Mouse (Mus musculus) layer of hippocampus, adult 11-12 months (tissue): ENCODE data around the gene Med1.
"Not testable (repeated sequence)": the region's sequence is repeated elsewhere in the genome, so short reads cannot be mapped to it uniquely, and the experiment has no call there.

ENCODE experiments used
- DNase-seq: peaks from one replicate; pipeline ENCODE4 v3.0.0; 2022; ENCODE audit warnings: low spot score

Gene Med1

GRCm38 (mm10) chr11:98192901-98193805 is at the start of gene Med1:
Gene Med1 (minus strand): TSS chr11:98193293.
- DNase-seq, result peak; percentile 94

DNA sequence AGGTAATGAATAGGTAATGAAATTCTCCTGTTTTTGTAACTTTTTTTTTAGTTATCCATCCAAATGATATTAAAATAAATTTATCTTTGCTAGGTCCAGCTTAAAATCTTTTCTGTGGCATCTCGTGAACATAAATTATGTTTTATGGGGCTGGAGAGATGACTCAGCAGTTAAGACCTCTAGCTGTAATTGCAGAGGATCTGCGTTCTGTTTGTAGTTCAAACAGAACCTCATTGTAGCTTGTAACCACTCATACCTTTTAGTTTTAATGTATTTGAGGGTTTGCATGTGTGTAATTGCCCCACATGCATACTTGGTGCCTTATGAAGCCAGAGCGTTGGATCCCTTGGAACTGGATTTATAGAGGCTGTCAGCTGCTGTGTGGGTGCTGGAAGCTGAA is 45.9 kb upstream of the Med1 start:
- no peak for DNase-seq

DNA sequence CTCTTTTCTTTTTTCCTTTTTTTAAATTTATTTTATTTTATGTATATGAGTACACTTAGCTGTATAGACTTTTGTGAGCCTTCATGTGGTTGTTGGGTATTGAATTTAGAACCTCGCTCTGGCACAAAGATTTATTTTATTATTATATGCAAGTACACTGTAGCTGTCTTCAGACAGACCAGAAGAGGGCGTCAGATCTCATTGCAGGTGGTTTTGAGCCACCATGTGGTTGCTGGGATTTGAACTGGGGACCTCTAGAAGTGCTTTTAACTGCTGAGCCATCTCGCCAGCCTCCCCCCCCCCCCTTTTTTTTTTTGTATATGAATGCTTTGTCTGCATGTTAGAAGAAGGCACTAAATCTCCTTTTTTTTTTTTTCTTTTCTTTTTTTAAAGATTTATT is 45.3 kb upstream of the Med1 start:
- DNase-seq, result no peak

GRCm38 (mm10) chr11:98226349-98226748 is 33.3 kb upstream of the Med1 start:
- no peak for DNase-seq

DNA sequence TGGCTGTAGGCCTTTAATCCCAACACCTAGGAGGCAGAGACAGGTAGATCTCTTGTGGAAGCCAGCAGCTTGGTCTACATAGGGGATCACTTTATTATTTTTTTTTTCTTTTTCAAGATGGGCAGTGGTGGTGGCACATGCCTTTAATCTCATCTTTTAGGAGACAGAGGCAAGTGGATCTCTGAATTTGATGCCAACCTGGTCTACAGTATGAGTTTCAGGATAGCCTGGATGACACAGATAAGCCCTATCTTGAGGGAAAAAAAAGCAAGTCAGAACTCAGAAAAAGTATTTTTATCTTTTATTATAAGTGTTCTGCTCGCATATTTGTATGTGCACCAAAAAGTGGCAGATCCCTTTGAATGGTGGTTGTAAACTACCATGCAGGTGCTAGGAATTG is 20.2 kb upstream of the Med1 start:
- DNase-seq, result no peak

GRCm38 (mm10) chr11:98209661-98210060 is 16.6 kb upstream of the Med1 start:
- not testable (repeated sequence) for DNase-seq

GRCm38 (mm10) chr11:98206281-98206680 is 13.2 kb upstream of the Med1 start:
- DNase-seq, result not testable (repeated sequence)

GRCm38 (mm10) chr11:98205463-98205862 is 12.4 kb upstream of the Med1 start:
- DNase-seq, result no peak

DNA sequence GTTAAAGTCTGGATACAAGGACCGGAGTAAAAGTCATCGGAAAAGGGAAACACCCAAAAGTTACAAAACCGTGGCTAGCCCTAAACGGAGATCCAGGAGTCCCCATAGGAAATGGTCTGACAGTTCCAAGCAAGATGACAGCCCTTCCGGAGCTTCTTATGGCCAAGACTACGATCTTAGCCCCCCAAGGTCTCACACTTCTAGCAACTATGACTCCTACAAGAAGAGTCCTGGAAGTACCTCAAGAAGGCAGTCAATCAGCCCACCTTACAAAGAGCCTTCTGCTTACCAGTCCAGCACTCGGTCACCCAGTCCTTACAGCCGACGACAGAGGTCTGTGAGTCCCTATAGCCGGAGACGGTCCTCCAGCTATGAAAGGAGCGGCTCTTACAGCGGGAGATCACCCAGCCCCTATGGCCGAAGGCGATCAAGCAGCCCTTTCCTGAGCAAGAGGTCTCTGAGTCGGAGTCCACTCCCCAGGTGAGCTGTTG is 10.9 kb upstream of the Med1 start:
- no peak for DNase-seq

DNA sequence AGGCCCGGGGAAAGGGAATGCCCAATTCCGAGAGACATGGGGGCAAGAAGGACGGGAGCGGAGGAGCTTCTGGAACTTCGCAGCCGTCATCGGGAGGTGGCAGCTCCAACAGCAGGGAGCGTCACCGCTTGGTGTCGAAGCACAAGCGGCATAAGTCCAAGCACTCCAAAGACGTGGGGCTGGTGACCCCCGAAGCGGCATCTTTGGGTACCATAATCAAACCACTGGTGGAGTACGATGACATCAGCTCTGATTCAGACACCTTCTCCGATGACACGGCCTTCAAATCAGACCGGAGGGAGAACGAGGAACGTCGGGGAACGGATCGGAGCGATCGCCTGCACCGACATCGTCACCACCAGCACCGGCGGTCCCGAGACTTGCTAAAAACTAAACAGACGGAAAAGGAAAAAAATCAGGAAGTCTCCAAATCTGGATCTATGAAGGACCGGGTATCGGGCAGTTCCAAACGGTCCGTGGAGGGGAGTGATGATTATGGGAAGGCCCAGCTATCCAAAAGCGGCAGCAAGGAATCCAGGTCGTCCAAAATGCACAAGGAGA is 10.3 kb upstream of the Med1 start:
- peak; percentile 41 for DNase-seq

- peak; percentile 97 for DNase-seq
Measured at GRCm38 (mm10) chr11:98202641-98203350, 9.7 kb upstream of the Med1 start, which contains the start of gene Cdk12. Gene Cdk12 (plus strand): TSS chr11:98203059.

DNA sequence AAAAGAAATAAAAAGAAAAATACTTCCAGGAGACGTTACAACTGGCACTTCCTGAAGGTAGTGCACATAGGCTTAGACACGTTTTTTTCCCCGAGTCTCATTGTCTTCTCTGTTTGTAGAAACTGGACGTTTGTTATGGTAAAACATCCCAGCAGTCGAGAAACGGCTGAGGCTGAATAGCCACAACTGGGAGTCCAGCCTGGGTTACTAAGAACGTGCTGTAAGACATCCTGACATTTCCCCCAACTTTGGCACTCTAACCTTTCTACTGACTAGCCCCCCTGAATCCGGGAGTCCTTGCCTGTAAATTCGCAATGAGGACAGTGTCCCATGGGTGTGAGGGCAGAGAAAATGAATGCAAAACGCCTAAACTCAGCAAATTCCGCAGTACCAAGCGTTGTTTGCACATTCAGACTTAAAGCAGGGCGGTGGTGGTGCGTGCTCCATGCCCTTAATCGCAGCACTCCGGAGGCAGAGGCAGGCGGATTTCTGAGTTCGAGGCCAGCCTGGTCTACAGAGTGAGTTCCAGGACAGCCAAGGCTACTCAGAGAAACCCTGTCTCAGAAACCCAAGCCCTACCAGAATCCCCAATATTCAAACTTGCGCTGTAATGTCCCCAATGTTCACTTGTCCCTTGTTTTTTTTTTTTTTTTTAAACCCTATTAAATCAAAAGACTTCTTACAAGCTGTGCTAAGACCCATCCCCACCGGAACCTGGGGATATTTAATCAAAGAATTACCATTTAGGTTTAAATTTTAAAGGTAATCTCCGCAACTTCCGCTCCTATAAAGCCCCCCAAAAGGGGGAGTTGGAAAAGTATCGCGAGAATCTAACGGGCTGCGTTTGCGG is 8.9 kb upstream of the Med1 start:
- DNase-seq, result peak; percentile 15

GRCm38 (mm10) chr11:98190820-98191219 is 2.3 kb downstream of the Med1 start:
- no peak for DNase-seq

DNA sequence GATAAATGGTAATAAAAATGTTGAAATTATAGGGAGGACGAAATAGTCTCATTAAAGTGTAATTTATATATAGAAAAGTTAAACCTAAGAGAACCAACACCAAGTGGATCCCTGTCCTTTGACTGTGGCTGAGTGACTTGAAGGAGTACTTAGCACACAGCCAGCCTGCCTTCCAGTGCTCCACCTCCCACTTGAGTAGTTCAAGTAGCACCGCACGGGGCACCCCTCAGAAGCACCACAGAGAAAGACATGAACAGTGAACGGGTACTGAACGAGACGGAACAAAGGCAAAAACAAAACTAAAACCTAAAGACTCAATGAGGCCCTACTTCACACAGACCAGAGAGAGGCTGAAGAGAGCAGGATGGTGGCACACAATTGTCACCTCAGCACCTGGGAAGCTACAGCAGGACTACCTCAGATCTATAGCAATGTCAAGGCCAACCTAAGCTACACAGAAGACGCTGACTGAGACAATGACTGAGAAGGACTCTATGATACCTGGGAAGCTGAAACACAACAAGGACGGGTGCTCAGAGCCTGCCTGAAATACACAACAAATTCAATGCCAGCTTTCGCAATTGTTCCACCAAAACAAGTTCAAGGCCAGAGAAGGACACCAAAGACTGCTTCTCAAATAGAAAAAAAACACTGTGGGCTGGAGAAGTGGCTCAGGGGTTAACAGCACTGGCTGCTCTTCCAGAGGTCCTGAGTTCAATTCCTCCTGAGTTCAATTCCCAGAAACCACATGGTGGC is 5.3 kb downstream of the Med1 start:
- no peak for DNase-seq

DNA sequence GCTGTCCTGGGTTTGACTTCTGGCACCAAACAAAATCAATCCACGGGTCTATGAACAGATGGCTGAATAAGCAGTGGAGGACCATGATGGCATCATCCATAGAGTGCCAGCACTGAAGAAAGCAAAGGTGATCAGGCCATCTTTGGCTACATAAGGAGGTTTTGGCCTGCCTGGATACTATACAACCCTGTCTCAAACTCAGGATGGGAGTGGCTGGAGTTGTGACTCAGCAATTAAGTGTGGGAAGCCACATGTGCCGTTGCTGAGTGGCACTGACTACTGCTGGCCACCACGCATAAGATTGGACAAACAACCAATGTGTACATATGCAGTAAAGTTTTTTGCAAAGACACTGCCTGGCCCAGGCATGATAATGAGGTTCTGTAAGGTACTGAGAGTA is 10.9 kb downstream of the Med1 start:
- DNase-seq, result not testable (repeated sequence)

- DNase-seq, result no peak
Measured at GRCm38 (mm10) chr11:98168400-98168799, 24.7 kb downstream of the Med1 start.

DNA sequence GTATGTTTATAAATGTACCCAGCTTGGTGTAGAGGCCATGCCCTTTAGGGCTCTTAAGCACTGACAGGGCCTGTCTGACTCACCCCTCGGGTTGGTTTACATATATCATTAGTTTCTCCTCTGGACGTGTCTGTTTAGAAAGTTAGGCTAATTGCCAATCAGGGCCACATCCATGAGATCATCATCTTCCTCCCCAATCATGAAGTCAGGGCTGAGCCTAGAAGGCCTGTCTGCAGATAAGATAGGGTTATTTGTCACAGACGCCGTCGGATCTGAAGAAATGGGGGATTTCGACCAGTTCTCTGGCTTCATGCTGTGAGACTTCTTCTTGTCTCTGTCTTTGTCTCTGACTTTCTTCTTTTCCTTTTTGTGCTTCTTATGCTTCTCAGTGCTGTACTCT is 38.0 kb downstream of the Med1 start:
- DNase-seq, result no peak

DNA sequence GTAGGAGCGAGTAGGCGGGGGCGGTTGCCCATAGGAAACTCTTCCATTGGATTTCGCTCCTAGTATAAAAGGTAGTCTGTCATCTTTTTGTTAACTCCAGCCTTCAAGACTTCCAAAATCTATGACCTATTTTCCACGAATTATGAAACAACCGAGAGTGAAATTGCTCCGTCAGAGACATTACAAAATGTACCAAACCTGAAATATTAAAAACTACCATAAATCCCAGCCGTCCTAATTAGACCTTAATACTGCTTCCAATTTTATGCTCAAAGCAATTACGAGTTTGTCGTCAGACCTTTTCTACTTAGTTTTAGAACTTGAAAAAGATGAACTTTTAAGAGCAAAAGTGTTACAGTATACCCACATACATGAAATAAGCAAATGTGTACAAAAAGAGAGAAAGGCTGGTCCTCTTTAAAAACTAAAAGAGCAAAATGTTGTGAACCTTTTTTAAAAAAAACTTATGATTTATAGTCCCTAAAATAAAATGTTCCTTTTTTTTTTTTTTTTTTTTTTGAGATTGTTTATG is 42.4 kb downstream of the Med1 start:
- no peak for DNase-seq

- peak; percentile 91 for DNase-seq
Measured at GRCm38 (mm10) chr11:98149786-98150624, 43.1 kb downstream of the Med1 start, which contains the start of gene Fbxl20. Gene Fbxl20 (minus strand): TSS chr11:98150403.

DNA sequence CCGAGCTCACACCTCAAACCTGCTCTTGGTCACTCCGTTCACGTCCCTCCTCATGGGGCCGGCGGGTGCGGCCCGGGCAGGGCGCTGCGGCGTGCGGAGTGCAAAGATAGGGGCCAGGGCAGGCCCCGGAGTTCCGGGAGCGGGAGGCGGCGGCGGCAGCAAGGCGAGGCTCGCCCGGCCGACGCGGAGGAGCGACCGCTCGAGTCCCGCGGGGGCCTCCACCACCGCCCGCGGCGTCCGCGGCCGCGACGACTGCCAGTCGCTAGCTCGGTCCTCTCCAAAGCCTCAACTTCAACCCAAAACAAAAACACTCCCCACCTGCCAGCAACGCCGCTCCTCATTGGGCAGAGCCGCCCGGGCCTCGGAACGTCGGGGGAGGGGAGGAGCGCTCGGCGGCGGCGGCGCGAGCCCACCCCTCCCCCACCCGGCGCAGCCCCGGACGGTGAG is 43.8 kb downstream of the Med1 start:
- peak; percentile 92 for DNase-seq
